Mouse (Mus musculus) midbrain, embryonic 12.5 days (tissue): ENCODE results near the gene Secisbp2. TPM values are rescaled to one million over a fixed set of nuclear protein-coding genes. Genes with fewer than 3 reads are reported as not detected.
"Not testable (repeated sequence)": the region's sequence is repeated elsewhere in the genome, so short reads cannot be mapped to it uniquely, and the experiment has no call there.

Source experiments
- ATAC-seq: fragments of 200-750 bp; cut with Nextera tagmentation; 2 replicates; pipeline ENCODE4 v1.8.0; 2017; ENCODE audit warnings: low read depth, moderate TSS enrichment, moderate library complexity; ENCODE audit not compliant: low FRiP score
- H3K27ac ChIP-seq: fragments of 300-500 bp; sonication (generic); replicated peaks from 2 replicates; pipeline ENCODE4 v1.5.1; 2016; ENCODE audit warnings: mild to moderate bottlenecking
- H3K27me3 ChIP-seq: fragments of 300-500 bp; sonication (generic); 2 replicates; pipeline ENCODE4 v1.6.1; 2016; ENCODE audit warnings: mild to moderate bottlenecking
- H3K36me3 ChIP-seq: fragments of 300-500 bp; sonication (generic); 2 replicates; pipeline ENCODE4 v1.6.1; 2016
- H3K4me1 ChIP-seq: fragments of 300-500 bp; sonication (generic); 2 replicates; pipeline ENCODE4 v1.6.1; 2016
- H3K4me2 ChIP-seq: fragments of 300-500 bp; sonication (generic); replicated peaks from 2 replicates; pipeline ENCODE4 v1.6.1; 2016; ENCODE audit warnings: mild to moderate bottlenecking, moderate library complexity
- H3K4me3 ChIP-seq: fragments of 300-500 bp; sonication (generic); 2 replicates; pipeline ENCODE4 v1.5.1; 2016; ENCODE audit warnings: mild to moderate bottlenecking
- H3K9ac ChIP-seq: fragments of 300-500 bp; sonication (generic); replicated peaks from 2 replicates; pipeline ENCODE4 v1.6.1; 2016; ENCODE audit warnings: mild to moderate bottlenecking, moderate library complexity
- H3K9me3 ChIP-seq: fragments of 300-500 bp; sonication (generic); 2 replicates; pipeline ENCODE4 v1.6.1; 2016; ENCODE audit warnings: mild to moderate bottlenecking
- WGBS: fragments of 180-500 bp; shearing (Covaris S2); methylation state at CpG from one replicate; pipeline ENCODE4 v1.1.7; 2016; 5-methylcytosine and 5-hydroxymethylcytosine counted together
- polyA plus RNA-seq: library from polyadenylated mRNA; unstranded; fragments of >200 nt; fragmentation: Nextera tagmentation; extraction: Ambion mirVana; gene quantifications from 2 replicates; pipeline ENCODE4 v1.2.1, GENCODE M21; 2016

The Secisbp2 gene
- polyA plus RNA-seq, 1 experiment from 2014 or later = 39.3 TPM

GRCm38 (mm10) chr13:51622626-51623025 lies 28.9 kb upstream of the Secisbp2 start:
- no peak overlapping the region for H3K27ac ChIP-seq
- no peaks in the 10 kb centered on the region for H3K36me3 ChIP-seq
- no peaks in the 10 kb centered on the region for H3K27me3 ChIP-seq
- ATAC-seq = no peak
- H3K9ac ChIP-seq = no peak overlapping the region
- 92% methylated on average over 5 of the region's 5 CpGs for WGBS
- H3K4me3 ChIP-seq = no peak overlapping the region
- H3K9me3 ChIP-seq = no peaks in the 10 kb centered on the region
- H3K4me1 ChIP-seq = peaks cover 7% of the 10 kb centered on the region; the same call in 1 of the 2 replicates
- no peak overlapping the region for H3K4me2 ChIP-seq

- Histone ChIP-seq H3K4me2 (no peak overlapping the region), H3K36me3 (no peaks in the 10 kb centered on the region), H3K9me3 (no peaks in the 10 kb centered on the region), H3K4me3 (no peak overlapping the region), H3K9ac (no peak overlapping the region), H3K27me3 (no peaks in the 10 kb centered on the region), H3K27ac (no peak overlapping the region), H3K4me1 (no peaks in the 10 kb centered on the region)
- no peak for ATAC-seq
- 89% methylated on average over 2 of the region's 2 CpGs for WGBS
Measured at GRCm38 (mm10) chr13:51623678-51624077, 27.8 kb upstream of the Secisbp2 start.

- Histone ChIP-seq H3K27ac (no peak overlapping the region), H3K4me3 (no peak overlapping the region), H3K27me3 (no peaks in the 10 kb centered on the region), H3K9ac (no peak overlapping the region), H3K4me2 (no peak overlapping the region), H3K4me1 (no peaks in the 10 kb centered on the region), H3K9me3 (no peaks in the 10 kb centered on the region), H3K36me3 (no peaks in the 10 kb centered on the region)
- ATAC-seq = no peak
- WGBS = 85% methylated on average over 6 of the region's 6 CpGs
Measured at GRCm38 (mm10) chr13:51628273-51628848, 23.1 kb upstream of the Secisbp2 start.

GRCm38 (mm10) chr13:51631354-51631992 lies 20.0 kb upstream of the Secisbp2 start:
- no peak overlapping the region for H3K4me2 ChIP-seq
- no peaks in the 10 kb centered on the region for H3K4me1 ChIP-seq
- 83% methylated on average over 15 of the region's 15 CpGs for WGBS
- no peak overlapping the region for H3K4me3 ChIP-seq
- no peak overlapping the region for H3K9ac ChIP-seq
- H3K27ac ChIP-seq = no peak overlapping the region
- H3K27me3 ChIP-seq = no peaks in the 10 kb centered on the region
- H3K9me3 ChIP-seq = no peaks in the 10 kb centered on the region
- H3K36me3 ChIP-seq = no peaks in the 10 kb centered on the region
- no peak for ATAC-seq

GRCm38 (mm10) chr13:51632560-51633218 lies 18.8 kb upstream of the Secisbp2 start:
- Histone ChIP-seq H3K27me3 (no peaks in the 10 kb centered on the region), H3K9me3 (no peaks in the 10 kb centered on the region), H3K4me1 (no peaks in the 10 kb centered on the region), H3K36me3 (no peaks in the 10 kb centered on the region), H3K27ac (no peak overlapping the region), H3K4me2 (no peak overlapping the region), H3K4me3 (no peak overlapping the region), H3K9ac (no peak overlapping the region)
- 98% methylated on average over 5 of the region's 5 CpGs for WGBS
- no peak for ATAC-seq

- not testable (repeated sequence) for H3K9me3 ChIP-seq, H3K4me3 ChIP-seq, H3K36me3 ChIP-seq, H3K4me2 ChIP-seq, H3K27me3 ChIP-seq, H3K9ac ChIP-seq, ATAC-seq, H3K4me1 ChIP-seq, H3K27ac ChIP-seq
- WGBS = 77% methylated on average over 6 of the region's 9 CpGs
Measured at GRCm38 (mm10) chr13:51635384-51635783, 16.1 kb upstream of the Secisbp2 start.

GRCm38 (mm10) chr13:51638958-51639357 lies 12.5 kb upstream of the Secisbp2 start:
- Histone ChIP-seq H3K9ac (no peak overlapping the region), H3K9me3 (no peaks in the 10 kb centered on the region), H3K36me3 (no peaks in the 10 kb centered on the region), H3K4me1 (no peaks in the 10 kb centered on the region), H3K27me3 (no peaks in the 10 kb centered on the region), H3K27ac (no peak overlapping the region), H3K4me2 (no peak overlapping the region), H3K4me3 (no peak overlapping the region)
- ATAC-seq = no peak
- 93% methylated on average over 4 of the region's 4 CpGs for WGBS

- no peaks in the 10 kb centered on the region for H3K9me3 ChIP-seq
- no peak overlapping the region for H3K4me3 ChIP-seq
- H3K27ac ChIP-seq = no peak overlapping the region
- peaks cover under 1% of the 10 kb centered on the region; the same call in 1 of the 2 replicates for H3K4me1 ChIP-seq
- H3K27me3 ChIP-seq = no peaks in the 10 kb centered on the region
- H3K9ac ChIP-seq = no peak overlapping the region
- no peak overlapping the region for H3K4me2 ChIP-seq
- H3K36me3 ChIP-seq = no peaks in the 10 kb centered on the region
- ATAC-seq = no peak
- 86% methylated on average over 3 of the region's 3 CpGs for WGBS
Measured at GRCm38 (mm10) chr13:51641424-51641823, 10.1 kb upstream of the Secisbp2 start.

- no peaks in the 10 kb centered on the region for H3K27me3 ChIP-seq
- H3K9me3 ChIP-seq = no peaks in the 10 kb centered on the region
- H3K4me2 ChIP-seq = no peak overlapping the region
- WGBS = 37% methylated on average over 11 of the region's 11 CpGs
- peaks cover 9% of the 10 kb centered on the region for H3K4me1 ChIP-seq
- H3K36me3 ChIP-seq = no peaks in the 10 kb centered on the region
- ATAC-seq = no peak
- no peak overlapping the region for H3K27ac ChIP-seq
- H3K4me3 ChIP-seq = no peak overlapping the region
- H3K9ac ChIP-seq = no peak overlapping the region
Measured at GRCm38 (mm10) chr13:51642171-51642778, 9.2 kb upstream of the Secisbp2 start.

GRCm38 (mm10) chr13:51643924-51644828 lies 7.3 kb upstream of the Secisbp2 start:
- no peaks in the 10 kb centered on the region for H3K36me3 ChIP-seq
- peak overlapping the region; percentile 75 for H3K27ac ChIP-seq
- H3K4me3 ChIP-seq = peak overlapping the region; percentile 77
- 46% methylated on average over 20 of the region's 20 CpGs for WGBS
- peaks cover 23% of the 10 kb centered on the region for H3K4me1 ChIP-seq
- peak overlapping the region; percentile 55 for H3K4me2 ChIP-seq
- ATAC-seq = peak; percentile 9
- peak overlapping the region; percentile 55; the same call in 1 of the 2 replicates for H3K9ac ChIP-seq
- H3K27me3 ChIP-seq = no peaks in the 10 kb centered on the region
- H3K9me3 ChIP-seq = no peaks in the 10 kb centered on the region
